Comparison of ENCODE assay signal across 8 mouse cellular contexts in the genomic region with DNA sequence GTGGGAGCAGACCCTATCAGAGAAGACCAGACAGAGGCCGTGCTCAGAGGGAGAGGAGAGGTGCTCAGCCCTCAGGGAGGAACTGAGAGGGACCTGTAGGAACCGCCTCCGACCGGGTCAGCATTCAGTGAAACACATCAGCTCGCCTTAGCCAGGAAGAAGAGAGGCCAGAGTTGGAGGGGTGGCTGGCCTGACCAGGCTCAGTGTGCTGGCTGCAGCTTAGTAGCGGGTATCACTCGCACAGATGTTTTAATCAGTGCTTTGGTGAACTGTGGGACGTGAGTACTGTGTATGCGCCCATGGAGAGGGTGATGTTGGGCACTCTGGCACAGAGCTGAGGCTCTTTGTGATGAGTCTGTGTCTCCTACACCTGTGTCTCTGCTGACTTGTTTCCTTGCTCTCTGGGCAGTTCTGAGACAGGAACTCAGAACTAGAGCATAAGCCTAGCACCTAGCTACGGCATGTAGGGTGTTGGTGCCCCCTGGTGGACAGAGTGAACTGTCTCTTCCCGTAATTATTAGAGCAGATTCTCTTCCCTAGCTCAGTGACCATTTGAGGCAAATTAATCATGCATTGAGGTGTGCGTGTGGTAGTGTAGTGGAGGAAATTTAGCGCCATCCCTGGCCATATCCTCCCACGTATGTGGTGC. TPM values are rescaled to one million over a fixed set of nuclear protein-coding genes. Genes with fewer than 3 reads are reported as not detected.
DNase-seq lines count a peak whose midpoint lies in the region; ATAC-seq and TF ChIP-seq lines count a peak whose summit lies in the region.

No protein-coding gene starts in this region.

- no peaks in the 10 kb centered on the region for H3K9me3 ChIP-seq in hindbrain, embryonic 16.5 days (ENCODE audit: control insufficient read depth, low read length)

- no peak overlapping the region for H3K4me2 ChIP-seq in hindbrain, embryonic 16.5 days (ENCODE audit: low read length)

- WGBS in hindbrain, embryonic 16.5 days: 45% methylated on average over 14 of the region's 14 CpGs

- H3K4me1 ChIP-seq in hindbrain, embryonic 16.5 days (ENCODE audit: control insufficient read depth, insufficient read depth, low read depth, low read length): no peaks in the 10 kb centered on the region

- intact Hi-C loops in gastrocnemius, adult 2 months (cut with DNase I): loop anchor here (1.0 kb wide), 3 partner anchors 36 to 111 kb away; no protein-coding TSS in a partner anchor

- peaks cover 35% of the 10 kb centered on the region for H3K36me3 ChIP-seq in hindbrain, embryonic 16.5 days (ENCODE audit: control insufficient read depth, insufficient read depth, low read length)

- ATAC-seq in hindbrain, embryonic 16.5 days: peak; percentile 51
- ATAC-seq in megakaryocyte progenitor cell, adult 5-6 weeks (replicated peaks; ENCODE audit: poor library complexity): peak; percentile 93

- peak; percentile 83 for DNase-seq in WW6 (ENCODE audit: low read depth, low spot score)
- peak; percentile 92 for DNase-seq in cerebellum, postnatal 36 days
- peak; percentile 91 for DNase-seq in gastrocnemius, adult 2 months
- peak; percentile 84 to 87 for DNase-seq in left cerebral cortex, adult 18-20 months (ENCODE audit: low spot score in 2 of 2)
- DNase-seq in right cerebral cortex, postnatal 14 days: peak; percentile 90
- peak; percentile 91 for DNase-seq in urinary bladder, postnatal 14 days (ENCODE audit: low spot score)

- H3K9ac ChIP-seq in hindbrain, embryonic 16.5 days (ENCODE audit: low read depth, low read length): no peak overlapping the region

- H3K27me3 ChIP-seq in hindbrain, embryonic 16.5 days (replicated peaks; ENCODE audit: control insufficient read depth, insufficient read depth, low read length): no peaks in the 10 kb centered on the region

- TF ChIP-seq CTCF in gastrocnemius, adult 2 months (IDR thresholded peaks at IDR 0.05): peak; percentile 99; the same call in 1 of the 2 replicates

- H3K4me3 ChIP-seq in gastrocnemius, adult 2 months: no peak overlapping the region
- H3K4me3 ChIP-seq in hindbrain, embryonic 16.5 days (ENCODE audit: low read length): no peak overlapping the region

- 0 out of 2 replicates have a peak overlapping the region, but pooled peaks have one; percentile 4 for H3K27ac ChIP-seq in gastrocnemius, adult 2 months
- no peak overlapping the region for H3K27ac ChIP-seq in hindbrain, embryonic 16.5 days (ENCODE audit: low read depth, low read length)

RNA-seq across cellular contexts. Expression of gene 4933428G20Rik, which starts 31.4 kb away (rescaled TPM):
- not detected for total RNA-seq in gastrocnemius, adult 2 months (2021)
- 0.85 and 0.87 TPM in 2 replicates for polyA plus RNA-seq in hindbrain, embryonic 16.5 days (2015; fragmentation: Nextera tagmentation; extraction: Ambion mirVana)
- not detected for total RNA-seq in left cerebral cortex, adult 18-20 months (2021)
- not detected in 2 replicates for total RNA-seq in megakaryocyte progenitor cell, adult 5-6 weeks (2015)
- total RNA-seq in megakaryocyte progenitor cell, adult 5-6 weeks (2017): not detected in 2 replicates

RNA-seq across cellular contexts. Expression of gene Arhgap23, which starts 53.4 kb away (rescaled TPM):
- 1 to 10 TPM; 5.9 to 7.5 TPM for total RNA-seq in gastrocnemius, adult 2 months (2021)
- polyA plus RNA-seq in hindbrain, embryonic 16.5 days (2015; fragmentation: Nextera tagmentation; extraction: Ambion mirVana): 8.5 and 9.4 TPM in 2 replicates
- total RNA-seq in left cerebral cortex, adult 18-20 months (2021): 10 to 100 TPM; 66.5 to 75.0 TPM
- total RNA-seq in megakaryocyte progenitor cell, adult 5-6 weeks (2015): 6.3 and 8.0 TPM in 2 replicates
- 5.6 and 6.1 TPM in 2 replicates for total RNA-seq in megakaryocyte progenitor cell, adult 5-6 weeks (2017)

Comparison
In these comparisons a context has a peak if more than half of its experiments do, and no peak if none do; other contexts are left out.
1. RNA of gene Arhgap23, which starts 53.4 kb away (total RNA-seq): 66.5 to 75.0 TPM in left cerebral cortex, adult 18-20 months; 5.9 to 7.5 TPM in gastrocnemius, adult 2 months and 5.6 to 8.0 TPM in megakaryocyte progenitor cell, adult 5-6 weeks; every median in the first group is over 4 times any median in the second.
2. Peak in every context shown above with its lines, with median percentiles within 50 percentile points of each other: DNase-seq.